Mouse (Mus musculus) liver (tissue): ENCODE results near the gene Ubox5.
A peak's percentile ranks its signal among the peaks of the same experiment; 100 is the strongest.
"Not testable (repeated sequence)": the region's sequence is repeated elsewhere in the genome, so short reads cannot be mapped to it uniquely, and the experiment has no call there.

ENCODE experiments used
- DNase-seq: peaks from one replicate; pipeline ENCODE4 v3.0.0-alpha.2; 2020; ENCODE audit warnings: mixed read lengths

Gene Ubox5

GRCm38 (mm10) chr2:130576564-130576963 lies 53.3 kb downstream of the Ubox5 start:
- not testable (repeated sequence) for DNase-seq

- no peak for DNase-seq
Observed at GRCm38 (mm10) chr2:130575873-130576272, 54.0 kb downstream of the Ubox5 start, which contains the start of gene Oxt. Oxt (plus strand) TSS chr2:130576173.

- no peak for DNase-seq
Observed at GRCm38 (mm10) chr2:130574960-130575359, 54.9 kb downstream of the Ubox5 start.

GRCm38 (mm10) chr2:130569926-130570325 lies 59.9 kb downstream of the Ubox5 start:
- DNase-seq, result no peak

GRCm38 (mm10) chr2:130568921-130569320 lies 60.9 kb downstream of the Ubox5 start:
- DNase-seq, result no peak

GRCm38 (mm10) chr2:130564983-130565382 lies 64.9 kb downstream of the Ubox5 start:
- no peak for DNase-seq

GRCm38 (mm10) chr2:130564063-130564462 lies 65.8 kb downstream of the Ubox5 start:
- no peak for DNase-seq

- peak; percentile 93 for DNase-seq
Observed at GRCm38 (mm10) chr2:130563212-130564055, 66.4 kb downstream of the Ubox5 start, which contains the start of gene Mrps26. Mrps26 (plus strand) TSS chr2:130563742.

- DNase-seq, result no peak
Observed at GRCm38 (mm10) chr2:130558015-130558414, 71.8 kb downstream of the Ubox5 start.

GRCm38 (mm10) chr2:130557462-130557861 lies 72.4 kb downstream of the Ubox5 start:
- no peak for DNase-seq

- DNase-seq, result no peak
Observed at GRCm38 (mm10) chr2:130556292-130556691, 73.5 kb downstream of the Ubox5 start.

- DNase-seq, result no peak
Observed at GRCm38 (mm10) chr2:130554841-130555240, 75.0 kb downstream of the Ubox5 start.

GRCm38 (mm10) chr2:130546957-130547356 lies 82.9 kb downstream of the Ubox5 start:
- DNase-seq, result peak; percentile 42

GRCm38 (mm10) chr2:130540266-130540665 lies 89.6 kb downstream of the Ubox5 start:
- no peak for DNase-seq
